Comparison of ENCODE assay signal across 9 mouse cellular contexts in the genomic region with DNA sequence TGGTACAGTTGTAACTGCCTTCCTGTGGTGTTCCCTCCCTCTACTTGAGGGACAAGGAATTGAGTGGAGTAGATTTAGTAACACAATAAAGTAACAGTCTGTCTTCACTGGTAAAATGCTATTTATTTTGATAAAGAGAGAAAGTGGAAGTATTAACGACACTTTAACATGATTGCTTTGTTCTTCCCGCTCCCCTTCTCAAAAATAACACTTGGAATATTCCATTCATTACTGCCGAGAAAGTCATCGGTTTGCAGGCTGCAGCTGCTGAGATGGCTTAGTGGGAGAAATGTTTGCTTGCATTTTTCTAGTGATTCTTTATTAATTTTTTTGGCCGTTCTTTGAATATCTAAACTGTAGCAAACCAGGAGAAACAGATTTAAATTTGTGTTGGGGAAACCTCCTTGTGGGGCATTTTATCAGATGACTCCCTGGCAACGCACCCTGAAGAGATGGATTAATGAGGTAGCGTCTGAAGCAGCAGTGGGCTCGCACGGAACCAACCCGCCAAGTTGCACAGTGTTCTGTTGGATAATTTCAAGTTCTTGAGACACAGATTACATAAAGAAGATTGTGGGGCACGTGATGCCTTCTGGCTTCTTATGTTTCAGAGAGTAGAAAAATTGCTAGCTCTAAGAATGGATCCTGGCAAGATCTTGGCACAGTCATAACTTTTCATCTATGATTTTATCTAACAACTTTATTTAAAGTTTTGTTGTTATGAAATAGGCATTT. TPM values are rescaled to one million over a fixed set of nuclear protein-coding genes. Genes with fewer than 3 reads are reported as not detected.
A peak's percentile ranks its signal among the peaks of the same experiment; 100 is the strongest.
DNase-seq lines count a peak whose midpoint lies in the region; ATAC-seq and TF ChIP-seq lines count a peak whose summit lies in the region.
"Had no signal": no experiment of that assay in that cellular context is flagged by ENCODE, and none has a peak within 500 bp of the region (broad histone marks: within the 10 kb centered on the region; RNA-seq: fewer than 3 reads in every experiment).

No protein-coding gene starts in this region.

- 0 out of 2 replicates have a peak, but pooled peaks cover 6% of the 10 kb centered on the region for H3K4me1 ChIP-seq in midbrain, embryonic 14.5 days (ENCODE audit: control insufficient read depth, insufficient read depth, low read length)
- peaks cover 12% of the 10 kb centered on the region for H3K4me1 ChIP-seq in midbrain, embryonic 13.5 days (replicated peaks)
- H3K4me1 ChIP-seq in stomach, postnatal 0 days (replicated peaks; ENCODE audit: control insufficient read depth, insufficient read depth), result no peaks in the 10 kb centered on the region; the same call in 1 of the 2 replicates

- intact Hi-C loops in left cerebral cortex, postnatal 36 days (cut with DNase I), result loop anchor here (5.0 kb wide), 1 partner anchor 103 kb away; no protein-coding TSS in a partner anchor

- ATAC-seq in midbrain, embryonic 14.5 days (ENCODE audit: low FRiP score, low TSS enrichment), result no peak
- no peak for ATAC-seq in midbrain, embryonic 13.5 days
- ATAC-seq in stomach, postnatal 0 days (ENCODE audit: low FRiP score, low TSS enrichment), result no peak

- no peak for TF ChIP-seq CTCF in stomach, postnatal 0 days (IDR thresholded peaks at IDR 0.05; ENCODE audit: low read depth)

- H3K36me3 ChIP-seq in midbrain, embryonic 14.5 days (ENCODE audit: control insufficient read depth, insufficient read depth, low read length), result no peaks in the 10 kb centered on the region
- no peaks in the 10 kb centered on the region for H3K36me3 ChIP-seq in midbrain, embryonic 13.5 days
- no peaks in the 10 kb centered on the region for H3K36me3 ChIP-seq in stomach, postnatal 0 days (ENCODE audit: control insufficient read depth, insufficient read depth, low read length)

- no peak overlapping the region for H3K27ac ChIP-seq in midbrain, embryonic 14.5 days (replicated peaks; ENCODE audit: low read depth, low read length)
- no peak overlapping the region for H3K27ac ChIP-seq in midbrain, embryonic 13.5 days
- H3K27ac ChIP-seq in stomach, postnatal 0 days (replicated peaks), result no peak overlapping the region

- H3K4me3 ChIP-seq in midbrain, embryonic 14.5 days (replicated peaks; ENCODE audit: low read depth, low read length), result no peak overlapping the region
- no peak overlapping the region for H3K4me3 ChIP-seq in midbrain, embryonic 13.5 days (replicated peaks)
- H3K4me3 ChIP-seq in stomach, postnatal 0 days (ENCODE audit: low read depth, low read length), result no peak overlapping the region

- H3K27me3 ChIP-seq in midbrain, embryonic 14.5 days (ENCODE audit: control insufficient read depth, insufficient read depth, low read length), result no peaks in the 10 kb centered on the region
- no peaks in the 10 kb centered on the region for H3K27me3 ChIP-seq in midbrain, embryonic 13.5 days
- H3K27me3 ChIP-seq in stomach, postnatal 0 days (ENCODE audit: control insufficient read depth, insufficient read depth, low read length), result no peaks in the 10 kb centered on the region

- WGBS in midbrain, embryonic 14.5 days, result 55% methylated on average over 11 of the region's 11 CpGs
- 61% methylated on average over 11 of the region's 11 CpGs for WGBS in midbrain, embryonic 13.5 days
- WGBS in stomach, postnatal 0 days, result 33% methylated on average over 11 of the region's 11 CpGs

- no peak overlapping the region for H3K9ac ChIP-seq in midbrain, embryonic 14.5 days (replicated peaks; ENCODE audit: low read length)
- H3K9ac ChIP-seq in midbrain, embryonic 13.5 days (replicated peaks), result no peak overlapping the region
- H3K9ac ChIP-seq in stomach, postnatal 0 days (ENCODE audit: low read length), result no peak overlapping the region

- no peak for TF ChIP-seq EP300 in stomach, postnatal 0 days (optimal IDR thresholded peaks at IDR 0.05)

- peak overlapping the region; percentile 31 for H3K4me2 ChIP-seq in midbrain, embryonic 14.5 days (ENCODE audit: low read length)
- H3K4me2 ChIP-seq in midbrain, embryonic 13.5 days (replicated peaks), result no peak overlapping the region
- H3K4me2 ChIP-seq in stomach, postnatal 0 days (replicated peaks; ENCODE audit: low read depth), result peak overlapping the region; percentile 31

- DNase-seq in cerebellum, adult 8-10 months, result peak; percentile 39
- DNase-seq in cerebellum, adult 9-11 months, result no peak
- DNase-seq in midbrain, embryonic 14.5 days, result peak; percentile 29
- peak; percentile 51 to 56 for DNase-seq in left cerebral cortex, postnatal 36 days (ENCODE audit: low spot score in 2 of 2)
- DNase-seq in stomach, postnatal 0 days (ENCODE audit: low spot score), result no peak
- DNase-seq in testis, postnatal 14 days (ENCODE audit: low spot score), result no peak
- DNase-seq in embryo, embryonic 11 days, result no peak
- DNase-seq: heart, postnatal 36 days had no signal

- H3K9me3 ChIP-seq in midbrain, embryonic 14.5 days (ENCODE audit: control insufficient read depth, low read length), result no peaks in the 10 kb centered on the region
- H3K9me3 ChIP-seq in midbrain, embryonic 13.5 days, result no peaks in the 10 kb centered on the region
- H3K9me3 ChIP-seq in stomach, postnatal 0 days (ENCODE audit: control insufficient read depth, low read length), result no peaks in the 10 kb centered on the region

RNA-seq across cellular contexts. Expression of gene Dlg1, which starts 32.2 kb away (rescaled TPM):
- 9.8 and 13.2 TPM in 2 replicates for polyA plus RNA-seq in midbrain, embryonic 14.5 days (2014; fragmentation: Nextera tagmentation; extraction: Ambion mirVana)
- 10.6 and 13.9 TPM in 2 replicates for polyA plus RNA-seq in midbrain, embryonic 13.5 days (2015; fragmentation: Nextera tagmentation; extraction: Ambion mirVana)
- 100 to 1,000 TPM; 178 to 190 TPM for total RNA-seq in left cerebral cortex, postnatal 36 days (2021)
- polyA plus RNA-seq in stomach, postnatal 0 days (2015; fragmentation: Nextera tagmentation; extraction: Ambion mirVana), result 11.8 and 12.1 TPM in 2 replicates

Comparison
In these comparisons a context has a peak if more than half of its experiments do, and no peak if none do; other contexts are left out.
1. DNase-seq: peak in cerebellum, adult 8-10 months (single experiment), midbrain, embryonic 14.5 days (single experiment) and left cerebral cortex, postnatal 36 days (2 of 2); none in cerebellum, adult 9-11 months (single experiment), stomach, postnatal 0 days (single experiment), testis, postnatal 14 days (single experiment) and embryo, embryonic 11 days (single experiment).